Mouse (Mus musculus): ENCODE data around the gene Phykpl.
A peak's percentile ranks its signal among the peaks of the same experiment; 100 is the strongest.

Phykpl gene

GRCm38 (mm10) chr11:51637971-51638414 is 53.4 kb downstream of the Phykpl start:
- TF ChIP-seq CTCF (conservative IDR thresholded peaks at IDR 0.05; ENCODE audit: low read length) (no peak), NANOG (IDR thresholded peaks at IDR 0.05; ENCODE audit: borderline replicate concordance, low read length) (no peak; the same call in 1 of the 2 replicates), POU5F1 (IDR thresholded peaks at IDR 0.05; ENCODE audit: borderline replicate concordance, low read length) (no peak)
- Histone ChIP-seq H3K27me3 (ENCODE audit: insufficient read depth, low read length) (no peaks in the 10 kb centered on the region), H3K4me3 (replicated peaks; ENCODE audit: low read length) (peak overlapping the region; percentile 13), H3K9me3 (ENCODE audit: low read length) (no peaks in the 10 kb centered on the region), H3K36me3 (ENCODE audit: insufficient read depth, low read length) (peaks cover 53% of the 10 kb centered on the region), H3K4me1 (replicated peaks; ENCODE audit: low read depth, low read length) (peaks cover 87% of the 10 kb centered on the region)

- Histone ChIP-seq H3K9me3 (ENCODE audit: low read length) (no peaks in the 10 kb centered on the region), H3K4me1 (replicated peaks; ENCODE audit: low read depth, low read length) (peaks cover 87% of the 10 kb centered on the region), H3K36me3 (ENCODE audit: insufficient read depth, low read length) (peaks cover 53% of the 10 kb centered on the region), H3K27me3 (ENCODE audit: insufficient read depth, low read length) (no peaks in the 10 kb centered on the region), H3K4me3 (replicated peaks; ENCODE audit: low read length) (peak overlapping the region; percentile 13; the same call in 1 of the 2 replicates)
- TF ChIP-seq NANOG (IDR thresholded peaks at IDR 0.05; ENCODE audit: borderline replicate concordance, low read length) = no peak
- no peak for TF ChIP-seq CTCF (conservative IDR thresholded peaks at IDR 0.05; ENCODE audit: low read length)
- TF ChIP-seq POU5F1 (IDR thresholded peaks at IDR 0.05; ENCODE audit: borderline replicate concordance, low read length) = no peak
Observed at GRCm38 (mm10) chr11:51638497-51638896, 53.9 kb downstream of the Phykpl start.

GRCm38 (mm10) chr11:51640748-51641147 is 56.2 kb downstream of the Phykpl start:
- H3K36me3 ChIP-seq (ENCODE audit: insufficient read depth, low read length) = peaks cover 65% of the 10 kb centered on the region
- H3K9me3 ChIP-seq (ENCODE audit: low read length) = no peaks in the 10 kb centered on the region
- H3K4me1 ChIP-seq (replicated peaks; ENCODE audit: low read depth, low read length) = peaks cover 92% of the 10 kb centered on the region
- no peak for TF ChIP-seq NANOG (IDR thresholded peaks at IDR 0.05; ENCODE audit: borderline replicate concordance, low read length)
- no peak for TF ChIP-seq POU5F1 (IDR thresholded peaks at IDR 0.05; ENCODE audit: borderline replicate concordance, low read length)
- TF ChIP-seq CTCF (conservative IDR thresholded peaks at IDR 0.05; ENCODE audit: low read length) = no peak
- no peaks in the 10 kb centered on the region for H3K27me3 ChIP-seq (ENCODE audit: insufficient read depth, low read length)
- H3K4me3 ChIP-seq (replicated peaks; ENCODE audit: low read length) = peak overlapping the region; percentile 1

GRCm38 (mm10) chr11:51643202-51643601 is 58.6 kb downstream of the Phykpl start:
- H3K36me3 ChIP-seq (ENCODE audit: insufficient read depth, low read length) = peaks cover 86% of the 10 kb centered on the region
- peak overlapping the region; percentile 97 for H3K4me3 ChIP-seq (replicated peaks; ENCODE audit: low read length)
- no peaks in the 10 kb centered on the region for H3K27me3 ChIP-seq (ENCODE audit: insufficient read depth, low read length)
- H3K4me1 ChIP-seq (replicated peaks; ENCODE audit: low read depth, low read length) = peaks cover 99% of the 10 kb centered on the region
- TF ChIP-seq POU5F1 (IDR thresholded peaks at IDR 0.05; ENCODE audit: borderline replicate concordance, low read length) (no peak), CTCF (conservative IDR thresholded peaks at IDR 0.05; ENCODE audit: low read length) (no peak), NANOG (IDR thresholded peaks at IDR 0.05; ENCODE audit: borderline replicate concordance, low read length) (no peak)
- no peaks in the 10 kb centered on the region for H3K9me3 ChIP-seq (ENCODE audit: low read length)

DNA sequence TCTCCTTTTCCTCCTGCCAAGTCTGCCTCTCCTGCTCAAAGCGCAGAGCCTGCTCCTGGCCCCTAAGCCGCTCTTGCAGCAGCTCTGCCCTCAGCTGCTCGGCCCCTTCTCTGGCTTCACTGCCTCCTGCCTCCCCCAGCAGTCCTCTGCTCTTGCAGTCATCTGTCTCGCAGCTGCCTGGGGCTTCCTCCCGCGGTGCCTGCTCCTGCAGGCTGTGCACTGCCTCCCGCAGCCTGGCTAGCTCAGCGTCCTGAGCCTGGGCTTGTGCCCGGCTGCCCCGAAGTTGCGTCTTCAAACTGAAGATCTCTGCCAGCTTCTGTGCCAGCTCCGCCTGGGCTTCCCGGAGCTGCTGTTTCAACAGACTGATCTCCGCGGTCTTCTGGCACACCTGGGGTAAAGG is 59.2 kb downstream of the Phykpl start:
- Histone ChIP-seq H3K36me3 (ENCODE audit: insufficient read depth, low read length) (peaks cover 91% of the 10 kb centered on the region), H3K4me3 (replicated peaks; ENCODE audit: low read length) (peak overlapping the region; percentile 97), H3K4me1 (replicated peaks; ENCODE audit: low read depth, low read length) (peaks cover 99% of the 10 kb centered on the region), H3K27me3 (ENCODE audit: insufficient read depth, low read length) (no peaks in the 10 kb centered on the region), H3K9me3 (ENCODE audit: low read length) (no peaks in the 10 kb centered on the region)
- TF ChIP-seq NANOG (IDR thresholded peaks at IDR 0.05; ENCODE audit: borderline replicate concordance, low read length) (no peak), CTCF (conservative IDR thresholded peaks at IDR 0.05; ENCODE audit: low read length) (no peak), POU5F1 (IDR thresholded peaks at IDR 0.05; ENCODE audit: borderline replicate concordance, low read length) (no peak)

DNA sequence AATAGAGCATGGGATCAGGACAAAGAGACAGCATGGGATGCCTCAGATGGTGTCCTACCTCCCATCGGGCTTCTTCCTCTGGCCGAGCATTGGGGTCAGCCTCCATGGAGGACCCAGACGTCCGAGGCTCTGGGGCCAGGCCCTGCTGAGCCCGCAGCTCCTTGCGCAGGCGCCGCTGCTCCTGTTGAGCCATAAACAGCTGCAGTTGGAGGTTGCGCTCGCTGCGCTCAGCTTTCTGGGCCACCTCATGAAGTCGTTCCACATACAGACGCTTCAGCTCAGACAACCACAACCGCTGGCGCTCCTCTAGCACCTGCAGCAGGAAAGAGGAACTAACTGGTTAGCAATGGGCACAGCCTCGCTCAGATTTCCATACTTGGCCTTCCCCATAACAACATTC is 59.7 kb downstream of the Phykpl start:
- Histone ChIP-seq H3K27me3 (ENCODE audit: insufficient read depth, low read length) (no peaks in the 10 kb centered on the region), H3K36me3 (ENCODE audit: insufficient read depth, low read length) (peaks cover 95% of the 10 kb centered on the region), H3K4me1 (replicated peaks; ENCODE audit: low read depth, low read length) (peaks cover 99% of the 10 kb centered on the region), H3K4me3 (replicated peaks; ENCODE audit: low read length) (peak overlapping the region; percentile 97), H3K9me3 (ENCODE audit: low read length) (no peaks in the 10 kb centered on the region)
- TF ChIP-seq POU5F1 (IDR thresholded peaks at IDR 0.05; ENCODE audit: borderline replicate concordance, low read length) (no peak), NANOG (IDR thresholded peaks at IDR 0.05; ENCODE audit: borderline replicate concordance, low read length) (no peak), CTCF (conservative IDR thresholded peaks at IDR 0.05; ENCODE audit: low read length) (no peak)

DNA sequence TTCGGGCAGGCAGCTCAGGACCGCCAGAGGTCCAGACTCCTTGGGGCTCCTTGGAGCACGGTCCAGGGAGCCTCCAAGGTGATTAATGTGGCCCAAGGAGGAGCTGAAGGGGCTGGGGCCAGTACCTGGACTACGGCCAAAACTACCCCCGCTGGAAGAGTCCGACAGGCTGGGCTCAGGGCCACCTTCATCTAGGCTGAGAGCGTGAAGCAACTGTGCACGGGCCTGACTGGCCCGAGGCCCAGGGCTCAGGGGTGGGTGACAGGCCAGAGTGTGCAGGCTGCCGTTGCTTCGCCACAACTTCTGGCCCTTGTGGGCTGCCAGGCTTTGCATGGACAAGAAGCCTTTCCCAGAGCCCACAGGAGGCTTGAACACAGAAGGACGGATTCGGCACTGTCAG is 60.7 kb downstream of the Phykpl start:
- Histone ChIP-seq H3K4me3 (replicated peaks; ENCODE audit: low read length) (peak overlapping the region; percentile 97), H3K36me3 (ENCODE audit: insufficient read depth, low read length) (peaks cover 85% of the 10 kb centered on the region), H3K9me3 (ENCODE audit: low read length) (no peaks in the 10 kb centered on the region), H3K4me1 (replicated peaks; ENCODE audit: low read depth, low read length) (peaks cover 97% of the 10 kb centered on the region), H3K27me3 (ENCODE audit: insufficient read depth, low read length) (no peaks in the 10 kb centered on the region)
- no peak for TF ChIP-seq POU5F1 (IDR thresholded peaks at IDR 0.05; ENCODE audit: borderline replicate concordance, low read length)
- no peak for TF ChIP-seq NANOG (IDR thresholded peaks at IDR 0.05; ENCODE audit: borderline replicate concordance, low read length)
- no peak for TF ChIP-seq CTCF (conservative IDR thresholded peaks at IDR 0.05; ENCODE audit: low read length)

DNA sequence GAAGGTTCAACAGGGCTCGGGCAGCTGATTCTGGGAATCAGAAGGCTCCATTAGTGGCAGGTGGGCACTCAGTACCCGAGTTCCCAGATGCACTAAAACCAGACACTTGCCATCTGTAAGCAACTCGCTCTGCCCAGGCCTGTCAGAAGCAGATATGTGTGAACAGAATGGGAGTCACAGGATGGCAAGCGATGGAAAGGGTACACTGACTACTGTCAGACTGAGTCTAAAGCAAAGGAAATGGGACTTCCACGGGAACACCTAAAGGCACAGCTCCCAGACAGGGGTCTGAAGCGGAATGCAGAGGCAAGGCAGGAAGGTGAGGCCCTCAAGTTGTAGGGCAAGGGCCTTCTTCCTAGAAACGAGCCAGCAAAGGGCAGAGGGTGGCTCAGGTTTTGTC is 61.7 kb downstream of the Phykpl start:
- H3K4me1 ChIP-seq (replicated peaks; ENCODE audit: low read depth, low read length) = peaks cover 87% of the 10 kb centered on the region
- no peaks in the 10 kb centered on the region for H3K9me3 ChIP-seq (ENCODE audit: low read length)
- peaks cover 76% of the 10 kb centered on the region for H3K36me3 ChIP-seq (ENCODE audit: insufficient read depth, low read length)
- H3K4me3 ChIP-seq (replicated peaks; ENCODE audit: low read length) = peak overlapping the region; percentile 97
- no peaks in the 10 kb centered on the region for H3K27me3 ChIP-seq (ENCODE audit: insufficient read depth, low read length)
- no peak for TF ChIP-seq CTCF (conservative IDR thresholded peaks at IDR 0.05; ENCODE audit: low read length)
- TF ChIP-seq POU5F1 (IDR thresholded peaks at IDR 0.05; ENCODE audit: borderline replicate concordance, low read length) = no peak
- no peak for TF ChIP-seq NANOG (IDR thresholded peaks at IDR 0.05; ENCODE audit: borderline replicate concordance, low read length)
